Comparison of ENCODE assay signal across 8 mouse cellular contexts in the genomic region with DNA sequence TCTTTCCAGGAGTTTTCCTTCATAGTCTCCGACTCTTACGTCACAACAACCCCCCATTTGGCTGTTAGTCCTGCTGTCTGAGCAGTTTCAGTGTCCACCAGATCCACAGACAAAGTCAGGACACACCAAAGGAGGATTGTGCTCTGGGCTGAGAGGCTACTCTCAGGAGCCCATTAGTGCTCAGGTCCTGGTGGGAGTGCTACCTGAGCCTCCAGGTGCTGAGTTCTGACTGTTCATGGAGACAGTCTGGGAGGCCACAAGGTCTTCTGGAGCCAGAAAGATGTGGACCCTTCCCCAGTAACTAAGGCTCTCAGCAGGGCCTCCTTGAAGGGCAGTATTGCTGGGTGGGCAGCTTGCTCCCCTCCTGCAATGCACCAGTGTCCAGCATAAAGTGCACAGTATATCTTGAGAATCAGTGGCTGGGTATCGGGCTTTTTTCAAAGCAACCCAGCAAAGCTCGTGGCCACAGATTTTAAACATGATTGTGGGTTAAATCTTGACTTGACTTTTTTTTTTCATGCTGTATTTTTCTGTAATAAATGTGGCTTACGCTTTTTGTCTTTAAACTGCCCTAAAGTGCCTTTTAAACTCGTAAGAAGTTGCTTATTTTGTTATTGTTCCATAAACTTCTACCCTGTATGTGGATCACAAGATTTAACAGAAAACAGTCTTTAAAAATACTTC. TPM values are rescaled to one million over a fixed set of nuclear protein-coding genes. Genes with fewer than 3 reads are reported as not detected.
DNase-seq lines count a peak whose midpoint lies in the region; ATAC-seq and TF ChIP-seq lines count a peak whose summit lies in the region.

No protein-coding gene starts in this region.

- H3K4me2 ChIP-seq in hindbrain, embryonic 12.5 days (replicated peaks), result no peak overlapping the region
- H3K4me2 ChIP-seq in hindbrain, embryonic 16.5 days (ENCODE audit: low read length), result no peak overlapping the region
- peak overlapping the region; percentile 43; the same call in 1 of the 2 replicates for H3K4me2 ChIP-seq in CH12.LX (ENCODE audit: insufficient read depth, low read depth, poor library complexity, severe bottlenecking)
- H3K4me2 ChIP-seq in embryonic facial prominence, embryonic 11.5 days (ENCODE audit: low read depth, low read length), result no peak overlapping the region
- H3K4me2 ChIP-seq in liver, embryonic 12.5 days, result peak overlapping the region; percentile 46; the same call in 1 of the 2 replicates

- ATAC-seq in hindbrain, embryonic 12.5 days (ENCODE audit: low FRiP score), result no peak
- no peak for ATAC-seq in hindbrain, embryonic 16.5 days
- ATAC-seq in embryonic facial prominence, embryonic 11.5 days (replicated peaks; ENCODE audit: insufficient number of reproducible peaks, low FRiP score, low TSS enrichment, low read depth), result no peak
- no peak for ATAC-seq in liver, embryonic 12.5 days

- no peak for DNase-seq in CH12.LX (ENCODE audit: extremely low read depth)
- DNase-seq in embryonic facial prominence, embryonic 11.5 days (ENCODE audit: low spot score), result no peak
- no peak for DNase-seq in spleen, adult 12 weeks (ENCODE audit: low spot score)
- DNase-seq in adrenal gland, adult 8-10 months, result no peak
- DNase-seq in cerebellum, adult 9-11 months, result no peak

- no peak for TF ChIP-seq RAD21 in CH12.LX (IDR thresholded peaks at IDR 0.05; ENCODE audit: low read depth, low read length)

- TF ChIP-seq POLR2A in CH12.LX (IDR thresholded peaks at IDR 0.05; ENCODE audit: low read depth, low read length), result no peak

- in situ Hi-C loops in CH12.LX (cut with MboI; ENCODE audit: low pct_ligation_motif_present, low pct_unique_long_range_greater_than_20kb, low sequenced_read_pairs), result no loop called here

- no peak; the same call in 1 of the 2 replicates for TF ChIP-seq EP300 in CH12.LX (IDR thresholded peaks at IDR 0.05; ENCODE audit: low read length)

- no peaks in the 10 kb centered on the region for H3K9me3 ChIP-seq in hindbrain, embryonic 12.5 days (replicated peaks)
- no peaks in the 10 kb centered on the region for H3K9me3 ChIP-seq in hindbrain, embryonic 16.5 days (ENCODE audit: control insufficient read depth, low read length)
- peaks cover 2% of the 10 kb centered on the region for H3K9me3 ChIP-seq in CH12.LX (replicated peaks; ENCODE audit: low read length)
- no peaks in the 10 kb centered on the region for H3K9me3 ChIP-seq in embryonic facial prominence, embryonic 11.5 days (replicated peaks; ENCODE audit: control insufficient read depth, low read length)
- H3K9me3 ChIP-seq in liver, embryonic 12.5 days (replicated peaks), result no peaks in the 10 kb centered on the region

- no peak overlapping the region for H3K9ac ChIP-seq in hindbrain, embryonic 12.5 days
- no peak overlapping the region for H3K9ac ChIP-seq in hindbrain, embryonic 16.5 days (ENCODE audit: low read depth, low read length)
- H3K9ac ChIP-seq in CH12.LX (ENCODE audit: insufficient read depth, low read depth), result peak overlapping the region; percentile 37; the same call in 1 of the 2 replicates
- H3K9ac ChIP-seq in embryonic facial prominence, embryonic 11.5 days (replicated peaks; ENCODE audit: low read length), result no peak overlapping the region; the same call in 1 of the 2 replicates
- H3K9ac ChIP-seq in liver, embryonic 12.5 days, result 0 out of 2 replicates have a peak overlapping the region, but pooled peaks have one; percentile 3

- H3K4me3 ChIP-seq in hindbrain, embryonic 12.5 days, result no peak overlapping the region
- no peak overlapping the region for H3K4me3 ChIP-seq in hindbrain, embryonic 16.5 days (ENCODE audit: low read length)
- H3K4me3 ChIP-seq in CH12.LX (replicated peaks in 1 of 3; ENCODE audit: low read depth in 2 of 3, low read length in 2 of 3, poor library complexity in 1 of 3), result no peak overlapping the region
- no peak overlapping the region for H3K4me3 ChIP-seq in embryonic facial prominence, embryonic 11.5 days (ENCODE audit: low read depth, low read length)
- no peak overlapping the region for H3K4me3 ChIP-seq in liver, embryonic 12.5 days

- 76% methylated on average over 6 of the region's 6 CpGs for WGBS in hindbrain, embryonic 12.5 days
- WGBS in hindbrain, embryonic 16.5 days, result 75% methylated on average over 6 of the region's 6 CpGs
- WGBS in embryonic facial prominence, embryonic 11.5 days, result 55% methylated on average over 6 of the region's 6 CpGs
- WGBS in liver, embryonic 12.5 days (ENCODE audit: insufficient replicate concordance), result 48% methylated on average over 6 of the region's 6 CpGs

- peaks cover 33% of the 10 kb centered on the region for H3K4me1 ChIP-seq in hindbrain, embryonic 12.5 days
- peaks cover 20% of the 10 kb centered on the region for H3K4me1 ChIP-seq in hindbrain, embryonic 16.5 days (ENCODE audit: control insufficient read depth, insufficient read depth, low read depth, low read length)
- peaks cover 17 to 55% of the 10 kb centered on the region in 2 experiments for H3K4me1 ChIP-seq in CH12.LX (ENCODE audit: control insufficient read depth in 1 of 2, insufficient read depth in 2 of 2)
- peaks cover 3% of the 10 kb centered on the region for H3K4me1 ChIP-seq in embryonic facial prominence, embryonic 11.5 days (ENCODE audit: control insufficient read depth, insufficient read depth, low read length)
- H3K4me1 ChIP-seq in liver, embryonic 12.5 days, result peaks cover 95% of the 10 kb centered on the region

- no peaks in the 10 kb centered on the region for H3K27me3 ChIP-seq in hindbrain, embryonic 12.5 days
- no peaks in the 10 kb centered on the region for H3K27me3 ChIP-seq in hindbrain, embryonic 16.5 days (replicated peaks; ENCODE audit: control insufficient read depth, insufficient read depth, low read length)
- peaks cover 6% of the 10 kb centered on the region for H3K27me3 ChIP-seq in CH12.LX (replicated peaks)
- no peaks in the 10 kb centered on the region for H3K27me3 ChIP-seq in embryonic facial prominence, embryonic 11.5 days (ENCODE audit: control insufficient read depth, insufficient read depth, low read length)
- no peaks in the 10 kb centered on the region for H3K27me3 ChIP-seq in liver, embryonic 12.5 days (replicated peaks)

- dilution Hi-C loops in CH12.LX (cut with MboI; ENCODE audit: extremely low pct_ligation_motif_present, extremely low pct_unique_long_range_greater_than_20kb, low sequenced_read_pairs), result no loop called here

- H3K36me3 ChIP-seq in hindbrain, embryonic 12.5 days, result no peaks in the 10 kb centered on the region
- no peaks in the 10 kb centered on the region for H3K36me3 ChIP-seq in hindbrain, embryonic 16.5 days (ENCODE audit: control insufficient read depth, insufficient read depth, low read length)
- no peaks in the 10 kb centered on the region for H3K36me3 ChIP-seq in CH12.LX (replicated peaks in 1 of 2; ENCODE audit: control insufficient read depth in 1 of 2, insufficient read depth in 1 of 2, low read length in 1 of 2)
- no peaks in the 10 kb centered on the region for H3K36me3 ChIP-seq in embryonic facial prominence, embryonic 11.5 days (replicated peaks; ENCODE audit: control insufficient read depth, insufficient read depth, low read depth, low read length)
- H3K36me3 ChIP-seq in liver, embryonic 12.5 days, result peaks cover 21% of the 10 kb centered on the region

- no peak for TF ChIP-seq CTCF in CH12.LX (conservative IDR thresholded peaks at IDR 0.05 in 1 of 2, IDR thresholded peaks at IDR 0.05 in 1 of 2; ENCODE audit: low read depth in 2 of 2, low read length in 2 of 2)

- no peaks in the 10 kb centered on the region for H3K79me2 ChIP-seq in CH12.LX (replicated peaks; ENCODE audit: control insufficient read depth, extremely low read depth, insufficient read depth, poor library complexity, severe bottlenecking)

- peak overlapping the region; percentile 44; the same call in 1 of the 2 replicates for H3K27ac ChIP-seq in hindbrain, embryonic 12.5 days
- no peak overlapping the region for H3K27ac ChIP-seq in hindbrain, embryonic 16.5 days (ENCODE audit: low read depth, low read length)
- peak overlapping the region; percentile 36; the same call in 1 of the 2 replicates for H3K27ac ChIP-seq in CH12.LX (ENCODE audit: insufficient read depth, low read depth)
- H3K27ac ChIP-seq in embryonic facial prominence, embryonic 11.5 days (replicated peaks; ENCODE audit: low read depth, low read length), result peak overlapping the region; percentile 60
- peak overlapping the region; percentile 71 for H3K27ac ChIP-seq in liver, embryonic 12.5 days

TF ChIP-seq in CH12.LX, 34 proteins besides CTCF, POLR2A, EP300 and RAD21:
- TF ChIP-seq RCOR1 (conservative IDR thresholded peaks at IDR 0.05; ENCODE audit: low read depth, low read length) (no peak), ZKSCAN1 (IDR thresholded peaks at IDR 0.05; ENCODE audit: borderline replicate concordance, low read depth, low read length) (no peak), MAFK (IDR thresholded peaks at IDR 0.05; ENCODE audit: insufficient replicate concordance, low read length) (no peak), NELFE (IDR thresholded peaks at IDR 0.05; ENCODE audit: low read depth, low read length) (no peak)

RNA-seq across cellular contexts. Expression of gene Serinc5, which starts 25.5 kb away (rescaled TPM):
- 18.1 and 18.7 TPM in 2 replicates for polyA plus RNA-seq in hindbrain, embryonic 12.5 days (2016; fragmentation: Nextera tagmentation; extraction: Ambion mirVana)
- polyA plus RNA-seq in hindbrain, embryonic 16.5 days (2015; fragmentation: Nextera tagmentation; extraction: Ambion mirVana), result 14.7 and 19.7 TPM in 2 replicates
- total RNA-seq in CH12.LX (2012; rRNA removed) (5.0 and 5.2 TPM in 2 replicates), CH12.LX (2014; rRNA removed) (3.8 and 4.3 TPM in 2 replicates)
- polyA plus RNA-seq in CH12.LX (2012; ENCODE audit: insufficient read length, low read depth), result 1.9 and 2.2 TPM in 2 replicates
- 7.7 and 9.8 TPM in 2 replicates for polyA plus RNA-seq in embryonic facial prominence, embryonic 11.5 days (2014; fragmentation: Nextera tagmentation; extraction: Ambion mirVana)
- polyA plus RNA-seq in liver, embryonic 12.5 days (2016; fragmentation: Nextera tagmentation; extraction: Ambion mirVana), result 26.7 and 27.6 TPM in 2 replicates
- total RNA-seq in adrenal gland, adult 8-10 months (2022), result 100 to 1,000 TPM in 2 of 4 experiments, 10 to 100 TPM in 2; 59.0 to 203 (median 126) TPM

Comparison
In these comparisons a context has a peak if more than half of its experiments do, and no peak if none do; other contexts are left out.
1. H3K4me2 ChIP-seq: peak in CH12.LX (single experiment) and liver, embryonic 12.5 days (single experiment); none in hindbrain, embryonic 12.5 days (single experiment), hindbrain, embryonic 16.5 days (single experiment) and embryonic facial prominence, embryonic 11.5 days (single experiment).
2. H3K9ac ChIP-seq: peak in CH12.LX (single experiment) and liver, embryonic 12.5 days (single experiment); none in hindbrain, embryonic 12.5 days (single experiment), hindbrain, embryonic 16.5 days (single experiment) and embryonic facial prominence, embryonic 11.5 days (single experiment).